Mouse (Mus musculus): ENCODE measurements around the gene Ipo8.
A peak's percentile ranks its signal among the peaks of the same experiment; 100 is the strongest.

Gene Ipo8

GRCm38 (mm10) chr6:148830748-148831727 is at the start of gene Ipo8:
Gene Ipo8 (minus strand): TSS chr6:148831467.
- peak; percentile 94 for DNase-seq

GRCm38 (mm10) chr6:148873911-148874310 is 42.6 kb upstream of the Ipo8 start:
- DNase-seq = no peak

GRCm38 (mm10) chr6:148845629-148846028 is 14.4 kb upstream of the Ipo8 start:
- DNase-seq = no peak

- no peak for DNase-seq
These were observed 10.5 kb upstream of the Ipo8 start for GRCm38 (mm10) chr6:148841760-148842159.

- DNase-seq = no peak
These were observed 7.2 kb upstream of the Ipo8 start for GRCm38 (mm10) chr6:148838460-148838859.

GRCm38 (mm10) chr6:148831728-148832121 is 458 bp upstream of the Ipo8 start:
- no peak for DNase-seq

GRCm38 (mm10) chr6:148830355-148830747 is 916 bp downstream of the Ipo8 start:
- DNase-seq = no peak

- DNase-seq = peak; percentile 19
These were observed 5.1 kb downstream of the Ipo8 start for GRCm38 (mm10) chr6:148826119-148826518.

GRCm38 (mm10) chr6:148818624-148819343 is 12.5 kb downstream of the Ipo8 start:
- no peak for DNase-seq

- DNase-seq = no peak
These were observed 14.5 kb downstream of the Ipo8 start for GRCm38 (mm10) chr6:148816751-148817150.

GRCm38 (mm10) chr6:148811117-148811516 is 20.1 kb downstream of the Ipo8 start:
- no peak for DNase-seq

- peak; percentile 6 for DNase-seq
These were observed 31.5 kb downstream of the Ipo8 start for GRCm38 (mm10) chr6:148799773-148800172.

GRCm38 (mm10) chr6:148795145-148795544 is 36.1 kb downstream of the Ipo8 start:
- no peak for DNase-seq

- DNase-seq = no peak
These were observed 42.1 kb downstream of the Ipo8 start for GRCm38 (mm10) chr6:148789010-148789673.

- no peak for DNase-seq
These were observed 45.1 kb downstream of the Ipo8 start for GRCm38 (mm10) chr6:148786186-148786585.

- DNase-seq = no peak
These were observed 46.8 kb downstream of the Ipo8 start for GRCm38 (mm10) chr6:148784418-148784817.

- no peak for DNase-seq
These were observed 55.0 kb downstream of the Ipo8 start for GRCm38 (mm10) chr6:148776236-148776635.

- DNase-seq = no peak
These were observed 59.8 kb downstream of the Ipo8 start for GRCm38 (mm10) chr6:148771423-148771822.

- DNase-seq = no peak
These were observed 62.8 kb downstream of the Ipo8 start for GRCm38 (mm10) chr6:148768419-148768818.

- no peak for DNase-seq
These were observed 64.0 kb downstream of the Ipo8 start for GRCm38 (mm10) chr6:148767228-148767627.

- DNase-seq = no peak
These were observed 69.1 kb downstream of the Ipo8 start for GRCm38 (mm10) chr6:148761967-148762712.

- no peak for DNase-seq
These were observed 69.8 kb downstream of the Ipo8 start for GRCm38 (mm10) chr6:148761475-148761874.

Data from kidney, postnatal 10 days (tissue).